ENCODE assay signal across 19 mouse cellular contexts in the genomic region with DNA sequence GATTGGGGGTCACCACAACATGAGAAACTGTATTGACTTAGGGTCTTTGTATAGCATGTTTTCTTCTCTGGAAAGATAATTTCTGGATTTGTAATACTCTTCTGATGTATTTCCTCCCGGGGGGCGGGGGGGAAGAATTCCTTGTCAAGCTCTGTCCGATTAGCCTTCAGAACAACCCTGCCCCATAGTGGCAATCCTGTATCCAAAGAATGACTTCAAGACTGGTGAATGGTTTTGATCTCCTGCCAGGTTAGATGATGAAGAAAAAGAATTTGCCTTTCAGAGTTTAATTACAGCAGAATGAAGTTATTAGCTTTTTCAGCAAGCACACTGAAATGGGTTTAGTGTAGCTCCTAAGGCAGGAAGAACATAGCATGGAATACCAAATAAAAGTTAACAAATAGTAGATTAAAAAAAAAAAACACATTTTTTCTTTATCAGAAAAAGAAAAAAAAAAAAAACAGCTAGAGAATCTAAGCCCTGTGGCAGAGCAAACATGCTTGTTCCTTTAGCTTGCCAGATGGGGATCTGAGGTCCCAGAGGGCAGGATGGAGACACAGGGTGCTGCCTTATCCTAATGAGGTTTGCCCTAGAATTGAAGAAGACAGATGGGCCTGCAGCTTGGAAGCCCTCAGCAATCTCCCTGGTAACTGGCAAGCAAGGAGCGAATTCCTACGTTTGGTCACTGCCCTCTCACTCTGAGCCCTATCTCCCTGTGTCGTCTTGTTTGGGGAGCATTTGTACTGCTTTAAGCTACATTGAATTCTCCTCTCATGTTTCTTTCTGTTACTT.
DNase-seq lines count a peak whose midpoint lies in the region; ATAC-seq and TF ChIP-seq lines count a peak whose summit lies in the region.
"Had no signal": no experiment of that assay in that cellular context is flagged by ENCODE, and none has a peak within 500 bp of the region (broad histone marks: within the 10 kb centered on the region; RNA-seq: fewer than 3 reads in every experiment).

No protein-coding gene starts in this region.

- TF ChIP-seq POLR2A in cerebellum, adult 2 months (IDR thresholded peaks at IDR 0.05; ENCODE audit: borderline replicate concordance, insufficient read depth, low read length): peak; percentile 31; the same call in 1 of the 2 replicates

- H3K4me1 ChIP-seq in forebrain, embryonic 14.5 days (ENCODE audit: control insufficient read depth, insufficient read depth, low read length): no peaks in the 10 kb centered on the region
- no peaks in the 10 kb centered on the region for H3K4me1 ChIP-seq in forebrain, embryonic 11.5 days (replicated peaks; ENCODE audit: control insufficient read depth, insufficient read depth, low read length)
- peaks cover 16% of the 10 kb centered on the region; the same call in 1 of the 2 replicates for H3K4me1 ChIP-seq in cerebellum, adult 2 months (ENCODE audit: control insufficient read depth, insufficient read depth, low read length)
- H3K4me1 ChIP-seq in hindbrain, embryonic 14.5 days (replicated peaks; ENCODE audit: control insufficient read depth, insufficient read depth, low read length): no peaks in the 10 kb centered on the region
- no peaks in the 10 kb centered on the region for H3K4me1 ChIP-seq in lung, postnatal 0 days (ENCODE audit: insufficient read depth, low read depth, low read length)
- H3K4me1 ChIP-seq: embryonic facial prominence, embryonic 13.5 days; kidney, embryonic 15.5 days; limb, embryonic 13.5 days; stomach, embryonic 15.5 days had no signal

- DNase-seq in forebrain, embryonic 14.5 days (ENCODE audit: low spot score): peak; percentile 8
- DNase-seq in forebrain, embryonic 11.5 days (ENCODE audit: low spot score): no peak
- DNase-seq in Muller cell, postnatal 12 days (ENCODE audit: inconsistent ontology term): peak; percentile 32
- peak; percentile 86 to 98 for DNase-seq in cerebellum, adult 2 months
- peak; percentile 36 for DNase-seq in hindbrain, embryonic 14.5 days (ENCODE audit: low spot score)
- no peak for DNase-seq in ovary, adult 18-20 months (ENCODE audit: low spot score)
- DNase-seq in lung, postnatal 0 days (ENCODE audit: low spot score): no peak
- DNase-seq in heart, postnatal 10 days: no peak
- DNase-seq: adrenal gland, adult 2 months; gastrocnemius, postnatal 25 days; heart, postnatal 14 days; thymus, adult 2 months had no signal

- H3K4me3 ChIP-seq in forebrain, embryonic 14.5 days (ENCODE audit: low read depth, low read length): no peak overlapping the region
- no peak overlapping the region for H3K4me3 ChIP-seq in forebrain, embryonic 11.5 days (ENCODE audit: low read depth, low read length)
- no peak overlapping the region for H3K4me3 ChIP-seq in cerebellum, adult 2 months (replicated peaks; ENCODE audit: insufficient read depth, low read depth, low read length)
- no peak overlapping the region for H3K4me3 ChIP-seq in hindbrain, embryonic 14.5 days (replicated peaks; ENCODE audit: low read length)
- no peak overlapping the region for H3K4me3 ChIP-seq in lung, postnatal 0 days (ENCODE audit: low read depth, low read length)
- H3K4me3 ChIP-seq: embryonic facial prominence, embryonic 13.5 days; kidney, embryonic 15.5 days; layer of hippocampus, adult 2 months; limb, embryonic 13.5 days; stomach, embryonic 15.5 days had no signal

- no peak for TF ChIP-seq EP300 in lung, postnatal 0 days (IDR thresholded peaks at IDR 0.05)

- H3K9ac ChIP-seq in forebrain, embryonic 14.5 days (ENCODE audit: low read length): no peak overlapping the region
- no peak overlapping the region for H3K9ac ChIP-seq in forebrain, embryonic 11.5 days (ENCODE audit: low read length)
- H3K9ac ChIP-seq in hindbrain, embryonic 14.5 days: no peak overlapping the region
- no peak overlapping the region for H3K9ac ChIP-seq in lung, postnatal 0 days (replicated peaks; ENCODE audit: low read depth)
- H3K9ac ChIP-seq: embryonic facial prominence, embryonic 13.5 days; kidney, embryonic 15.5 days; limb, embryonic 13.5 days; liver, embryonic 14.5 days; stomach, embryonic 15.5 days had no signal

- H3K9me3 ChIP-seq in forebrain, embryonic 14.5 days (replicated peaks; ENCODE audit: control insufficient read depth, low read length): no peaks in the 10 kb centered on the region
- no peaks in the 10 kb centered on the region for H3K9me3 ChIP-seq in forebrain, embryonic 11.5 days (ENCODE audit: control insufficient read depth, low read length)
- no peaks in the 10 kb centered on the region for H3K9me3 ChIP-seq in hindbrain, embryonic 14.5 days (ENCODE audit: control insufficient read depth, low read length)
- H3K9me3 ChIP-seq in lung, postnatal 0 days (ENCODE audit: low read length): no peaks in the 10 kb centered on the region
- H3K9me3 ChIP-seq: embryonic facial prominence, embryonic 13.5 days; kidney, embryonic 15.5 days; limb, embryonic 13.5 days; stomach, embryonic 15.5 days had no signal

- no peak overlapping the region for H3K4me2 ChIP-seq in forebrain, embryonic 14.5 days (ENCODE audit: low read length)
- no peak overlapping the region for H3K4me2 ChIP-seq in forebrain, embryonic 11.5 days (ENCODE audit: low read depth, low read length, severe bottlenecking)
- no peak overlapping the region for H3K4me2 ChIP-seq in hindbrain, embryonic 14.5 days (replicated peaks)
- H3K4me2 ChIP-seq in lung, postnatal 0 days (replicated peaks; ENCODE audit: low read depth, low read length): no peak overlapping the region
- H3K4me2 ChIP-seq: embryonic facial prominence, embryonic 13.5 days; kidney, embryonic 15.5 days; limb, embryonic 13.5 days; stomach, embryonic 15.5 days had no signal

- 56% methylated on average over 6 of the region's 6 CpGs for WGBS in forebrain, embryonic 14.5 days
- WGBS in forebrain, embryonic 11.5 days: 69% methylated on average over 6 of the region's 6 CpGs
- WGBS in cerebellum, adult 2 months: 6% methylated on average over 6 of the region's 6 CpGs
- WGBS in hindbrain, embryonic 14.5 days: 57% methylated on average over 6 of the region's 6 CpGs
- WGBS in lung, postnatal 0 days: 58% methylated on average over 6 of the region's 6 CpGs

- intact Hi-C loops in heart, postnatal 10 days (cut with DNase I): no loop called here

- no peak for ATAC-seq in forebrain, embryonic 14.5 days
- ATAC-seq in forebrain, embryonic 11.5 days (replicated peaks; ENCODE audit: low FRiP score): no peak
- ATAC-seq in hindbrain, embryonic 14.5 days (ENCODE audit: low FRiP score): peak; percentile 82
- ATAC-seq in lung, postnatal 0 days: no peak

- H3K36me3 ChIP-seq in forebrain, embryonic 14.5 days (ENCODE audit: control insufficient read depth, insufficient read depth, low read length): no peaks in the 10 kb centered on the region
- H3K36me3 ChIP-seq in forebrain, embryonic 11.5 days (ENCODE audit: control insufficient read depth, insufficient read depth, low read length): no peaks in the 10 kb centered on the region
- H3K36me3 ChIP-seq in hindbrain, embryonic 14.5 days (replicated peaks; ENCODE audit: control insufficient read depth, insufficient read depth): no peaks in the 10 kb centered on the region
- H3K36me3 ChIP-seq in lung, postnatal 0 days (ENCODE audit: insufficient read depth, low read length): no peaks in the 10 kb centered on the region
- H3K36me3 ChIP-seq: embryonic facial prominence, embryonic 13.5 days; kidney, embryonic 15.5 days; limb, embryonic 13.5 days; stomach, embryonic 15.5 days had no signal

- H3K27ac ChIP-seq in forebrain, embryonic 14.5 days (ENCODE audit: low read depth, low read length): no peak overlapping the region
- H3K27ac ChIP-seq in forebrain, embryonic 11.5 days (ENCODE audit: low read depth, low read length): no peak overlapping the region
- peak overlapping the region; percentile 78; the same call in 1 of the 2 replicates for H3K27ac ChIP-seq in cerebellum, adult 2 months (ENCODE audit: insufficient read depth, low read length)
- H3K27ac ChIP-seq in hindbrain, embryonic 14.5 days: no peak overlapping the region
- no peak overlapping the region for H3K27ac ChIP-seq in lung, postnatal 0 days (ENCODE audit: low read length)
- H3K27ac ChIP-seq: embryonic facial prominence, embryonic 13.5 days; kidney, embryonic 15.5 days; layer of hippocampus, adult 2 months; limb, embryonic 13.5 days; liver, embryonic 14.5 days; stomach, embryonic 15.5 days had no signal

- no peaks in the 10 kb centered on the region for H3K27me3 ChIP-seq in forebrain, embryonic 14.5 days (replicated peaks; ENCODE audit: control insufficient read depth, insufficient read depth, low read length)
- H3K27me3 ChIP-seq in forebrain, embryonic 11.5 days (ENCODE audit: control insufficient read depth, insufficient read depth, low read length): no peaks in the 10 kb centered on the region
- no peaks in the 10 kb centered on the region for H3K27me3 ChIP-seq in cerebellum, adult 2 months (ENCODE audit: control insufficient read depth, insufficient read depth, low read length)
- no peaks in the 10 kb centered on the region for H3K27me3 ChIP-seq in hindbrain, embryonic 14.5 days (ENCODE audit: control insufficient read depth, insufficient read depth, low read length)
- H3K27me3 ChIP-seq in lung, postnatal 0 days (replicated peaks; ENCODE audit: insufficient read depth, low read length): no peaks in the 10 kb centered on the region
- H3K27me3 ChIP-seq: CH12.LX; embryonic facial prominence, embryonic 13.5 days; kidney, embryonic 15.5 days; limb, embryonic 13.5 days; stomach, embryonic 15.5 days had no signal

- peak; percentile 27; the same call in 1 of the 2 replicates for TF ChIP-seq CTCF in cerebellum, adult 2 months (IDR thresholded peaks at IDR 0.05; ENCODE audit: borderline replicate concordance, insufficient read depth, low read depth, low read length)
- TF ChIP-seq CTCF in lung, postnatal 0 days (IDR thresholded peaks at IDR 0.05): no peak

Comparison
In these comparisons a context has a peak if more than half of its experiments do, and no peak if none do; other contexts are left out.
1. DNase-seq: peak in forebrain, embryonic 14.5 days (single experiment), Muller cell, postnatal 12 days (single experiment), cerebellum, adult 2 months (2 of 2) and hindbrain, embryonic 14.5 days (single experiment); none in forebrain, embryonic 11.5 days (single experiment), ovary, adult 18-20 months (single experiment), lung, postnatal 0 days (single experiment) and heart, postnatal 10 days (0 of 2).